Mouse (Mus musculus): Measurements from ENCODE around the gene Shroom1. TPM values are rescaled to one million over a fixed set of nuclear protein-coding genes. Genes with fewer than 3 reads are reported as not detected.

Gene Shroom1
- polyA plus RNA-seq, 1 experiment from 2014 or later: 2.5 TPM

- WGBS: 5% methylated on average over 29 of the region's 29 CpGs
- Histone ChIP-seq H3K4me1 (replicated peaks; ENCODE audit: control insufficient read depth, insufficient read depth, low read length) (peaks cover 3% of the 10 kb centered on the region; the same call in 1 of the 2 replicates), H3K4me2 (replicated peaks) (peak overlapping the region; percentile 60), H3K4me3 (replicated peaks; ENCODE audit: low read length) (peak overlapping the region; percentile 35), H3K27ac (no peak overlapping the region), H3K9ac (peak overlapping the region; percentile 45), H3K36me3 (replicated peaks; ENCODE audit: control insufficient read depth, insufficient read depth) (no peaks in the 10 kb centered on the region), H3K9me3 (ENCODE audit: control insufficient read depth, low read length) (no peaks in the 10 kb centered on the region), H3K27me3 (ENCODE audit: control insufficient read depth, insufficient read depth, low read length) (peaks cover 67% of the 10 kb centered on the region)
- no peak for ATAC-seq (ENCODE audit: low FRiP score)
- DNase-seq (ENCODE audit: low spot score): no peak
Observed at GRCm38 (mm10) chr11:53457372-53457954, 458 bp downstream of the Shroom1 start.

- DNase-seq (ENCODE audit: low spot score) (no peak), ATAC-seq (ENCODE audit: low FRiP score) (no peak)
- H3K4me3 ChIP-seq (replicated peaks; ENCODE audit: low read length): no peak overlapping the region
- H3K9ac ChIP-seq: no peak overlapping the region
- no peaks in the 10 kb centered on the region for H3K9me3 ChIP-seq (ENCODE audit: control insufficient read depth, low read length)
- peaks cover 82% of the 10 kb centered on the region for H3K27me3 ChIP-seq (ENCODE audit: control insufficient read depth, insufficient read depth, low read length)
- H3K4me1 ChIP-seq (replicated peaks; ENCODE audit: control insufficient read depth, insufficient read depth, low read length): peaks cover 3% of the 10 kb centered on the region; the same call in 1 of the 2 replicates
- H3K36me3 ChIP-seq (replicated peaks; ENCODE audit: control insufficient read depth, insufficient read depth): no peaks in the 10 kb centered on the region
- WGBS: 63% methylated on average over 3 of the region's 3 CpGs
- H3K4me2 ChIP-seq (replicated peaks): no peak overlapping the region
- H3K27ac ChIP-seq: no peak overlapping the region
Observed at GRCm38 (mm10) chr11:53458996-53459395, 2.0 kb downstream of the Shroom1 start.

GRCm38 (mm10) chr11:53460192-53460591, 3.2 kb downstream of the Shroom1 start:
- Histone ChIP-seq H3K27ac (no peak overlapping the region), H3K4me1 (replicated peaks; ENCODE audit: control insufficient read depth, insufficient read depth, low read length) (peaks cover 3% of the 10 kb centered on the region; the same call in 1 of the 2 replicates), H3K4me3 (replicated peaks; ENCODE audit: low read length) (no peak overlapping the region), H3K27me3 (ENCODE audit: control insufficient read depth, insufficient read depth, low read length) (peaks cover 90% of the 10 kb centered on the region), H3K9me3 (ENCODE audit: control insufficient read depth, low read length) (no peaks in the 10 kb centered on the region), H3K9ac (no peak overlapping the region), H3K4me2 (replicated peaks) (no peak overlapping the region), H3K36me3 (replicated peaks; ENCODE audit: control insufficient read depth, insufficient read depth) (no peaks in the 10 kb centered on the region)
- ATAC-seq (ENCODE audit: low FRiP score) (no peak), DNase-seq (ENCODE audit: low spot score) (no peak)
- 93% methylated on average over 3 of the region's 3 CpGs for WGBS

GRCm38 (mm10) chr11:53461727-53462126, 4.7 kb downstream of the Shroom1 start:
- H3K27ac ChIP-seq: no peak overlapping the region
- H3K36me3 ChIP-seq (replicated peaks; ENCODE audit: control insufficient read depth, insufficient read depth): no peaks in the 10 kb centered on the region
- H3K9ac ChIP-seq: no peak overlapping the region
- peaks cover 3% of the 10 kb centered on the region; the same call in 1 of the 2 replicates for H3K4me1 ChIP-seq (replicated peaks; ENCODE audit: control insufficient read depth, insufficient read depth, low read length)
- no peak overlapping the region for H3K4me3 ChIP-seq (replicated peaks; ENCODE audit: low read length)
- ATAC-seq (ENCODE audit: low FRiP score) (no peak), DNase-seq (ENCODE audit: low spot score) (no peak)
- 33% methylated on average over 5 of the region's 5 CpGs for WGBS
- H3K4me2 ChIP-seq (replicated peaks): no peak overlapping the region
- H3K9me3 ChIP-seq (ENCODE audit: control insufficient read depth, low read length): no peaks in the 10 kb centered on the region
- H3K27me3 ChIP-seq (ENCODE audit: control insufficient read depth, insufficient read depth, low read length): peaks cover 89% of the 10 kb centered on the region

- Histone ChIP-seq H3K27ac (no peak overlapping the region), H3K9ac (peak overlapping the region; percentile 50), H3K4me2 (replicated peaks) (peak overlapping the region; percentile 67), H3K4me1 (replicated peaks; ENCODE audit: control insufficient read depth, insufficient read depth, low read length) (no peaks in the 10 kb centered on the region; the same call in 1 of the 2 replicates), H3K4me3 (replicated peaks; ENCODE audit: low read length) (peak overlapping the region; percentile 34), H3K9me3 (ENCODE audit: control insufficient read depth, low read length) (no peaks in the 10 kb centered on the region), H3K27me3 (ENCODE audit: control insufficient read depth, insufficient read depth, low read length) (peaks cover 87% of the 10 kb centered on the region), H3K36me3 (replicated peaks; ENCODE audit: control insufficient read depth, insufficient read depth) (no peaks in the 10 kb centered on the region)
- DNase-seq (ENCODE audit: low spot score): no peak
- WGBS: 8% methylated on average over 55 of the region's 55 CpGs
- ATAC-seq (ENCODE audit: low FRiP score): no peak
Observed at GRCm38 (mm10) chr11:53463551-53464424, 6.8 kb downstream of the Shroom1 start.

GRCm38 (mm10) chr11:53466231-53466971, 9.4 kb downstream of the Shroom1 start:
- peak; percentile 79 for DNase-seq (ENCODE audit: low spot score)
- Histone ChIP-seq H3K9ac (peak overlapping the region; percentile 47; the same call in 1 of the 2 replicates), H3K27ac (no peak overlapping the region), H3K4me1 (replicated peaks; ENCODE audit: control insufficient read depth, insufficient read depth, low read length) (peaks cover 8% of the 10 kb centered on the region; the same call in 1 of the 2 replicates), H3K9me3 (ENCODE audit: control insufficient read depth, low read length) (no peaks in the 10 kb centered on the region), H3K4me3 (replicated peaks; ENCODE audit: low read length) (peak overlapping the region; percentile 25), H3K36me3 (replicated peaks; ENCODE audit: control insufficient read depth, insufficient read depth) (no peaks in the 10 kb centered on the region), H3K4me2 (replicated peaks) (peak overlapping the region; percentile 54), H3K27me3 (ENCODE audit: control insufficient read depth, insufficient read depth, low read length) (peaks cover 68% of the 10 kb centered on the region)
- WGBS: 5% methylated on average over 40 of the region's 40 CpGs
- ATAC-seq (ENCODE audit: low FRiP score): no peak

GRCm38 (mm10) chr11:53469294-53469967, 12.4 kb downstream of the Shroom1 start:
- peaks cover 51% of the 10 kb centered on the region for H3K27me3 ChIP-seq (ENCODE audit: control insufficient read depth, insufficient read depth, low read length)
- ATAC-seq (ENCODE audit: low FRiP score): no peak
- H3K36me3 ChIP-seq (replicated peaks; ENCODE audit: control insufficient read depth, insufficient read depth): no peaks in the 10 kb centered on the region
- H3K9ac ChIP-seq: no peak overlapping the region
- peak overlapping the region; percentile 51 for H3K4me2 ChIP-seq (replicated peaks)
- no peak for DNase-seq (ENCODE audit: low spot score)
- 27% methylated on average over 16 of the region's 16 CpGs for WGBS
- no peak overlapping the region for H3K4me3 ChIP-seq (replicated peaks; ENCODE audit: low read length)
- H3K27ac ChIP-seq: no peak overlapping the region
- H3K4me1 ChIP-seq (replicated peaks; ENCODE audit: control insufficient read depth, insufficient read depth, low read length): peaks cover 8% of the 10 kb centered on the region; the same call in 1 of the 2 replicates
- H3K9me3 ChIP-seq (ENCODE audit: control insufficient read depth, low read length): no peaks in the 10 kb centered on the region

GRCm38 (mm10) chr11:53469968-53470695, 13.1 kb downstream of the Shroom1 start, which contains the start of gene Gm9837:
TSS of gene Gm9837 (minus strand) at chr11:53470479.
- Histone ChIP-seq H3K4me2 (replicated peaks) (peak within 1 kb of the TSS; percentile 51), H3K27ac (peak within 1 kb of the TSS; percentile 62; the same call in 1 of the 2 replicates), H3K9me3 (ENCODE audit: control insufficient read depth, low read length) (no peaks in the 10 kb centered on the region), H3K36me3 (replicated peaks; ENCODE audit: control insufficient read depth, insufficient read depth) (no peaks in the 10 kb centered on the region), H3K9ac (peak within 1 kb of the TSS; percentile 43; the same call in 1 of the 2 replicates), H3K4me1 (replicated peaks; ENCODE audit: control insufficient read depth, insufficient read depth, low read length) (peaks cover 8% of the 10 kb centered on the region; the same call in 1 of the 2 replicates), H3K4me3 (replicated peaks; ENCODE audit: low read length) (0 out of 2 replicates have a peak within 1 kb of the TSS, but pooled peaks have one; percentile 6), H3K27me3 (ENCODE audit: control insufficient read depth, insufficient read depth, low read length) (peaks cover 44% of the 10 kb centered on the region)
- WGBS: 2% methylated on average over 29 of the region's 29 CpGs
- DNase-seq (ENCODE audit: low spot score): peak; percentile 92
- peak; percentile 85 for ATAC-seq (ENCODE audit: low FRiP score)
